Mouse (Mus musculus) cerebellum, adult 2 months (tissue): Measurements from ENCODE around the gene Dusp7. TPM values are rescaled to one million over a fixed set of nuclear protein-coding genes. Genes with fewer than 3 reads are reported as not detected.

Source experiments
- DNase-seq, 2 experiments: peaks; one replicate each; pipeline ENCODE4 v3.0.0; 2021
- H3K27ac ChIP-seq: fragments of 200-500 bp; 2 replicates; pipeline ENCODE4 v1.5.1; 2012; ENCODE audit warnings: low read length, control low read depth, inconsistent platforms; ENCODE audit not compliant: insufficient read depth
- H3K27me3 ChIP-seq: fragments of 200-500 bp; 2 replicates; pipeline ENCODE4 v1.6.1; 2012; ENCODE audit warnings: inconsistent platforms, mild to moderate bottlenecking, low read length, moderate library complexity; ENCODE audit not compliant: control insufficient read depth, insufficient read depth
- H3K4me1 ChIP-seq: fragments of 200-500 bp; 2 replicates; pipeline ENCODE4 v1.6.1; 2011; ENCODE audit warnings: low read length; ENCODE audit not compliant: control insufficient read depth, insufficient read depth
- H3K4me3 ChIP-seq: fragments of 200-500 bp; replicated peaks from 2 replicates; pipeline ENCODE3; 2011; ENCODE audit warnings: mild to moderate bottlenecking, low read depth, low read length, control low read depth; ENCODE audit not compliant: insufficient read depth
- CTCF ChIP-seq: fragments of 200-500 bp; IDR thresholded peaks from 2 replicates; pipeline ENCODE4 v1.5.1; 2011; ENCODE audit warnings: low read depth, mild to moderate bottlenecking, control low read depth, low read length, moderate library complexity, borderline replicate concordance; ENCODE audit not compliant: insufficient read depth
- POLR2A ChIP-seq: fragments of 200-500 bp; IDR thresholded peaks from 2 replicates; pipeline ENCODE4 v1.6.1; 2011; ENCODE audit warnings: low read length, control low read depth, borderline replicate concordance; ENCODE audit not compliant: insufficient read depth
- WGBS: fragments of 180-500 bp; shearing (Covaris S2); methylation state at CpG from one replicate; pipeline ENCODE4 v1.1.7; 2018; 5-methylcytosine and 5-hydroxymethylcytosine counted together
- polyA plus RNA-seq: library from polyadenylated mRNA; depleted of rRNA; stranded (reverse); fragments of >200 nt; gene quantifications from 2 replicates; pipeline ENCODE4 v1.2.3, GENCODE M21; 2012; rRNA removed

Dusp7 gene
- polyA plus RNA-seq, 1 experiment: 49.6 TPM

DNA sequence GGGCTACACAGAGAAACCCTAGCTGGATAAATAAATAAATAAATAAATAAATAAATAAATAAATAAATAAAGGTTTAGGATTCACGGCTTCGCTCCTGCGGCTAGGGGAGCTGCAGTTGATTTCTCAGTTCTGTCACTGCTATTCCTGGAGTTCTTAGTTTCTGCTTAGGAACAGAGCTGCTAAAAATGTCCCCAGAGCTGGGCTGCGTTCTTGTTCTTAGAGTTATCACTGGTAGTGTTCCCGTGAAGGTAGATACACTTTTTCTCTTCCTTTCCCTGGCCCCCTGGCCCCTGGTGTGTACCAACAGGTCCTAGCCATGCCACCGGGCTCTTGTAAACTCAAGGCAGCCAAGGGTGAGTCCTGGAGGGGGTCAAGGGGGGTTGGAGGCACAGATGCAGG, 48.4 kb downstream of the Dusp7 start:
- no peak for DNase-seq
- TF ChIP-seq CTCF (no peak), POLR2A (no peak)
- no peak overlapping the region for H3K27ac ChIP-seq

DNA sequence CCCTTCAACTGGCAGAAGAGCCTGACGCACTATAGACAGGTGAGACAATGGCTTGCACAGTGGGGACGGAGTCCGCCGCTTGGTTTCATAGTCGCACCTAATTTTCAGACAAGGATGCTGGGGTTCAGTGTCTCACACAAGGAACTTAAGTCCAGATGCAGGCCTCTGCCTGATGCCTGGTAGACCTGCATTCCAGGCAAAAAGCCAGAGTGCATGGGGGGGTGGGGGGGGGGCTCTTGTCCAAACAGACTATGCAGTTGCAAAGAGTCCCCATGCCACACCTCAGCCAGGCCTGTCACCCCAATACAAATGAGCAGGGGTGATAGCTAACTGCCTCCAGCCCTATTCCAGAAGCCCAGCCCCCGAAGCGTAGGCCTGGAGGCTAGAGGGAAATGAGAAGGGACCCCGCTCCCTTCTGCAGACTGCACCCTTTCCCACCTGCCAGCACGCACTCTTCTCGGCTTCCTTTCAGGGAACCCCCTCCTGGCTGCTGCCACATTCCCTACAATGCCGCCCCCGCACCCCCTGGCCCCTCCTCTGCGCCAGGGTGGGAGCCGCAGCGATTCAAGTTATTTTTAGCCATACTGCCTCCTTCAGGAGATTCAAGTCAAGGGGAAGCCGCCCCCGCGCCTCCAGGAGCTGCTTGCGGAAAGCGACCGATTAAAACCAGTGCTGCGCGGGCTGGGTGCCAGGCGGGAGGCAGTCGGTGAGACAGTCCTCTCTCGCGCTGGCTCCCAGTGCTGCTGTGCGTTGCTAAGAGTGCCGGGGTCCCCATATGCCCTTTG, 49.6 kb downstream of the Dusp7 start:
- Histone ChIP-seq H3K27ac (no peak overlapping the region), H3K4me3 (peak overlapping the region; percentile 23), H3K27me3 (no peaks in the 10 kb centered on the region), H3K4me1 (peaks cover 4% of the 10 kb centered on the region; the same call in 1 of the 2 replicates)
- no peak for TF ChIP-seq POLR2A
- TF ChIP-seq CTCF: no peak
- 19% methylated on average over 29 of the region's 29 CpGs for WGBS
- DNase-seq: peak; percentile 82 to 83

More for the DNA sequence above, 48.4 kb downstream of the Dusp7 start:
- peaks cover 4% of the 10 kb centered on the region; the same call in 1 of the 2 replicates for H3K4me1 ChIP-seq
- H3K4me3 ChIP-seq: no peak overlapping the region
- H3K27me3 ChIP-seq: no peaks in the 10 kb centered on the region
- WGBS: 94% methylated on average over 6 of the region's 6 CpGs

DNA sequence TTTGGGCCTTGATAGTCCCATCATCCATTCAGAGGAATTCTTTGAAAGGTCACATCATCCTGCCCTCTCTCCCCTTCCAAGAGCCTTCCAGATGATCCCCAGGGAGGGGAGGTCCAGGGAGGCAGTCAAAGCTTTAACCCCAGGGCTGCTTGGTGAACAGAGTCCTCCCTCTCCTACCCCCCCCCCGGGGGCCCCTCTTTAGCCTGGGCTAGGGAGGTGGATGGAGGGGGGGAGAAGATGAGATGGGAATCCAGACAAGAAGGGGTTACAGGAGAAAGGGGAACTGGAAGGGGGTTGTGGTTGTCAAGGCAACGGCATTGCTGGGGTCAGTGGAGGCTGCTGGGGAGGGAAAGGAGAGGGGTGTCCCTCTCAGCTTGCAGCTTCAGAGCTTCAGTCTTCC, 52.2 kb downstream of the Dusp7 start:
- Histone ChIP-seq H3K27ac (no peak overlapping the region), H3K4me3 (no peak overlapping the region), H3K4me1 (peaks cover 4% of the 10 kb centered on the region; the same call in 1 of the 2 replicates), H3K27me3 (no peaks in the 10 kb centered on the region)
- WGBS: 13% methylated on average over 2 of the region's 2 CpGs
- DNase-seq: no peak
- TF ChIP-seq CTCF (no peak), POLR2A (no peak)

- Histone ChIP-seq H3K4me1 (peaks cover 4% of the 10 kb centered on the region; the same call in 1 of the 2 replicates), H3K4me3 (peak overlapping the region; percentile 28), H3K27ac (no peak overlapping the region), H3K27me3 (no peaks in the 10 kb centered on the region)
- TF ChIP-seq CTCF: no peak
- no peak for TF ChIP-seq POLR2A
- WGBS: 27% methylated on average over 18 of the region's 18 CpGs
- DNase-seq: no peak
Measured at GRCm38 (mm10) chr9:106421033-106421864, 52.8 kb downstream of the Dusp7 start.

DNA sequence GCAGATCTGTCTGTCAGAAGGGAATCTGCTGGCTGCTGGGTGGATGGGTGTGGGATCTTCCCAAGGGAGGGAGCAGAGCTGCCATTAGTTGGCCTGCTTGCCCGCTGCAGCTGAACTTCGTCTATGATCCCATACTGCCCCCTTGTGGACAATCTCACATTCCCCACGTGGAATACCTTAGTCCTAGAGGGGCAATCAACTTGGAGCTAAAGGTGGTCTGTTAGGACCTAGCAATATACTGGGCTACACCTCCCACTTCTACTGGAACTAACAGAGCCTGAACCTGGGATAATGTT, 53.4 kb downstream of the Dusp7 start:
- Histone ChIP-seq H3K4me3 (peak overlapping the region; percentile 28), H3K27me3 (no peaks in the 10 kb centered on the region)
- 0% methylated on average over 3 of the region's 3 CpGs for WGBS

More for the DNA sequence above, 53.4 kb downstream of the Dusp7 start:
- Histone ChIP-seq H3K27ac (no peak overlapping the region), H3K4me1 (peaks cover 4% of the 10 kb centered on the region; the same call in 1 of the 2 replicates)
- TF ChIP-seq POLR2A (no peak), CTCF (peak; percentile 94)
- peak; percentile 80 to 85 for DNase-seq

Other genes starting within 250 kb of the Dusp7 start
- gene Glyctk, start 210.5 kb upstream of the Dusp7 start, polyA plus RNA-seq: 1.7 and 2.2 TPM in 2 replicates
- gene Wdr82, start 197.7 kb upstream of the Dusp7 start, polyA plus RNA-seq: 137 and 140 TPM in 2 replicates
- gene Ppm1m, start 168.9 kb upstream of the Dusp7 start, polyA plus RNA-seq: 36.0 and 38.9 TPM in 2 replicates
- gene Twf2, start 165.5 kb upstream of the Dusp7 start, polyA plus RNA-seq: 54.7 and 59.1 TPM in 2 replicates
- 0.31 and 0.57 TPM in 2 replicates for gene Tlr9, start 146.0 kb upstream of the Dusp7 start, polyA plus RNA-seq
- gene Alas1, start 120.0 kb upstream of the Dusp7 start, polyA plus RNA-seq: 117 and 134 TPM in 2 replicates
- gene Poc1a, start 87.6 kb upstream of the Dusp7 start, polyA plus RNA-seq: 3.9 and 4.4 TPM in 2 replicates
- gene Rpl29, start 60.8 kb downstream of the Dusp7 start, polyA plus RNA-seq: 435 and 475 TPM in 2 replicates
- 16.2 and 16.4 TPM in 2 replicates for gene Acy1, start 69.7 kb downstream of the Dusp7 start, polyA plus RNA-seq
- gene Abhd14b, start 78.8 kb downstream of the Dusp7 start, polyA plus RNA-seq: 59.7 and 68.5 TPM in 2 replicates
- 49.7 and 51.5 TPM in 2 replicates for gene Abhd14a, start 79.0 kb downstream of the Dusp7 start, polyA plus RNA-seq
- gene Pcbp4, start 84.7 kb downstream of the Dusp7 start, polyA plus RNA-seq: 515 and 572 TPM in 2 replicates
- 27.9 and 30.7 TPM in 2 replicates for gene Gpr62, start 97.3 kb downstream of the Dusp7 start, polyA plus RNA-seq
- gene Rrp9, start 107.3 kb downstream of the Dusp7 start, polyA plus RNA-seq: 42.5 and 43.7 TPM in 2 replicates
- 6.9 and 9.7 TPM in 2 replicates for gene Parp3, start 108.3 kb downstream of the Dusp7 start, polyA plus RNA-seq
- gene Iqcf1, start 131.3 kb downstream of the Dusp7 start, polyA plus RNA-seq: not detected in 2 replicates
- gene Iqcf5, start 145.9 kb downstream of the Dusp7 start, polyA plus RNA-seq: not detected in 2 replicates
- gene Iqcf3, start 193.0 kb downstream of the Dusp7 start, polyA plus RNA-seq: not detected in 2 replicates
- not detected in 2 replicates for gene Iqcf4, start 202.4 kb downstream of the Dusp7 start, polyA plus RNA-seq